Mouse (Mus musculus) brain, embryonic 18.5 days (tissue): ENCODE results near the gene Rcn2.

ENCODE experiments used
- DNase-seq: peaks from one replicate; pipeline ENCODE4 v3.0.0-alpha.2; 2012; ENCODE audit warnings: low read depth, low spot score

Gene Rcn2

DNA sequence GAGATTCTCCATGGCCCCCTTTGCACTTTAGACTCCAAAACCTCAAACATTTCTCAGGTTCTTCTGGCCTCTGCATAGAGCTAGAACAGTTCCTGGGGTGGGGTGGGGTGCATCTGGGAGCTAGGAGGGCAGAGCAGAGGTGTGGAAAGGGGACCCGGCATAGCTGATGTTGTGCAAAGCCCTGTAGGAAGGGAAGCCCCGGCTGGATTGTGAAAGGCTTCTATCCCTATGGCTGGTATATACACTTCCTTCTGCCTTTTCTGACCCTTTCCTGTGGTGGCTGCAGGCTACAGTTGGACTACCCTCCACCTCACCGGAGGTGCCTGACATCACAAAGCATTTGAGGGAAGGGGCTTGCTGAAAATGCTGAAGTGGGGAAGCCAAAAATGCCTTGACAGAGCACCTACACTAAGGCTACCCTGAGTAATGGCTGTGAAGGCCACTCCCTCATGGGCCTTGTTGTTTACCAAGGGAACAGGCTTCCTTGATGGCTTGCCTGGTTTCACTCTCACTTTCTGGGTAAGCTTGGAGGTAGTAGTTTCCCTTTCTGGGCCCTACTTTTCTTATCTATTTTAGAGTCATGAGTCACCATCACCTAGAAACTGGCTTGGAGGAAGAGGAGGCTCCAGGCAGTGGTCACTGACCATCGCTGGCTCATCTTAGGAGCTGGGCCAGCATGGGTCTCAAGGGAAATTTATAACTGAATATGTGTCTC, 56.1 kb downstream of the Rcn2 start:
- DNase-seq: no peak

DNA sequence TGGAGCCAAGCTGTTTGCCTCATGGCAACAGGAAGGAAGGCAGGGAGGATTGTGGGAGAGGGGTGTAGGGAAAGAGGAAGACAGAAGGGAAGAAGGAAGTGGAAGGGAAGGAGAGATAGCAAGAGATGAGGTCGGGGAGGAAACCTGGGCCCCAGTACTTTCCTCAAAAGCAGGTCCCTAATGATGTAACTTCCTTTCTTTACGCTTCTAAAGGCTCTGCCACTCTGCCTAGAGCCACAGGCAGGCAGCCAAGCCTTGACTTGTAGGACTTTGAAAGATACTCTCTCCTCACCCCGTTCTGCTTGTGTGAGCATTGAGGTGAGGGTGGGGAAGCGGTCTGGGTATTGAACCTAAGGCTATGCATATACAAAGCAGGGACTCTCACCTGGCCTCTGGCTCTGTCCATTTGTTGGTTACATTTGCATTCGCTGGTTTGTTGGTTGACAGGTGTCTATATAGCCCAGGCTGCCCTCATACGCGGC, 58.4 kb downstream of the Rcn2 start:
- DNase-seq: no peak

DNA sequence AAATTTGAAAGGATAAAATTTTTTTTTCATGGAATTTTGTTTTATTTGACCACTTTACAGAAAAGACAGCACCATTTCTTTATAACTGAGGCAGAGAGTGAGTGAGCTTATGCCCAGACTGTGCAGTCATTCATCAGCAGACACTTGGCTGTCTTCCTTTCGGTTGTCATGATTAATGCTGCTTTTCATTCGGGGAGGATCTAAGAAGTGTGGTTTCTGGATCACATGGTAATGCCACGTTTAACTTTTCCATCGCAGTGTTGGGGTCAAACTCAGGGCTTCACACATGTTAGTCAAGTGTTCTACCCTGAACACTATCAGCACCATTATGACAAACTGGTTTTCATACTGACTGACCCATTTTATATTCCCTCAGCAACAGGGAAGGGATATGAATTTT, 59.4 kb downstream of the Rcn2 start:
- no peak for DNase-seq

DNA sequence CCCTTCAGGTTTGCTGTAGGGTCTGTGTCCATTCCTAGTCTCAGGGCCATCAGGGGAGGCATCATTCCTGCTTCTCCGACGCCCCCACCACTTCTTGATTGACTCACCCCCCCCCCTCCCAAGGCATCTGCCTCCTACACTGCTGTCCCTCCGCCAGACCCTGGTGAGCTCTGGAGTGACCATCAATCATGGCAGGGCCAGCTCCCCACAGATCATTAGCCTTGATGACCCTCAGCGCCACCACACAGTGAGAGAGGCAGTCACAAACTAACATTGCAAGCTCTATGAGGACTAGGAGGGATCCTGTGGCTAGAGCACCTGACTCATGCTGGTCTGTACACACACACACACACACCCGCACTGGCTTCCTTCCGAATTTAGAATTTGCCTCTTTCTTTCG, 63.3 kb downstream of the Rcn2 start:
- DNase-seq: no peak

DNA sequence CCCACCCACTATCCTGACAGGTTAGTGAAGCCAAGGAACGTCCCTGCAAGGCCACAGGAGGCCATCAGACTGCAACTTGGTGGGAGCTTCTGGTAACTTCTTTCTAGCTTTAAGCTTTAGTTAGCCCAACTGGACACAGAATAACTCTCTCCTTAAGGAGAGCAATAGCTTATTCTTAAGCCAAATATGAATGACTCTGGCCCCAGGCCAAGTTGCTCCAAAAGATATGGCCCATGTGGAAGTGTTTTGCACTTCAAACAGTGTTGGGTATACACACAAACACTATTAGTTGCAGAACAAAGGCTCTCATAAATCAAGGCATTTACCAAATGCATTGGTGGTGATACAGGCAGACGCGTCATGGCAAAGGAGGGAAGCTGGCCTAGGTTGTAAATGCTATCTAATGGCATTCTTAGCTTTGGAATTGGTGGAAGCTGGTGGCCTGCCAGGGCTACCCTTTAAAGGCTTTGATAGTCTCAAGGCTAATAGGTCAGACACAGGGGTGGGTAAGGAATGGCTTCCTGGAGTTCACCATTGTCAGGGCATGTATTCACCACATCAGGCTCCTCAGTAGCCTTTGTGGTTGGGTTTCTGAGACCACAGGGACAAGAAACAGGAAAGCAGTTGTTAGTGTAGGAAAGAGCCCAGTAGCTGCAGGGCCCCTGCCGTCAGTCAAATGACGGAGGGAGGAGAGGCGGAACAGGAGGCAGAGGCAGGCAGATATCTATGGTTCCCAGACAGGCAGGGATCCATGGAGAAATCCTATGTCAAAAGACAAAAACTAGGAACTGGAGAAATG, 64.8 kb downstream of the Rcn2 start:
- DNase-seq: no peak

DNA sequence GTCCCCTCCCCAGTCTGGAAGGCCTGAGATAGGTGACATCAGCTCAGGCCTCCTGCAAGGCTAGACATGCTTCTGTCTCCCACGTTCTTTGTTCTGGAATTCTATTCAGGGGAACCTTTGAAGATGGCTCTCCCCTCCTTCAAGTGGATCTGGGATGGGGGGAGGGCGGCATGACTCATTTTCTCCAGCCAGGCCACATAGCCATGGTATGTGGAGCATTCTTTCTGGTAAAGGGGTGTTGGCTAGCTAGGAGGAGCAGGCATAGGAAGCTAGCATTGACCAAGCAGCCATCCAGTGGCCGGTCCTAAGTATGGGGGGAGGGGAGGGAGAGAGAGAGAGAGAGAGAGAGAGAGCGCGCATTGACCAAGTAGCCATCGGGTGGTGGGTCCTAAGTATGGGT, 65.9 kb downstream of the Rcn2 start:
- DNase-seq: no peak

DNA sequence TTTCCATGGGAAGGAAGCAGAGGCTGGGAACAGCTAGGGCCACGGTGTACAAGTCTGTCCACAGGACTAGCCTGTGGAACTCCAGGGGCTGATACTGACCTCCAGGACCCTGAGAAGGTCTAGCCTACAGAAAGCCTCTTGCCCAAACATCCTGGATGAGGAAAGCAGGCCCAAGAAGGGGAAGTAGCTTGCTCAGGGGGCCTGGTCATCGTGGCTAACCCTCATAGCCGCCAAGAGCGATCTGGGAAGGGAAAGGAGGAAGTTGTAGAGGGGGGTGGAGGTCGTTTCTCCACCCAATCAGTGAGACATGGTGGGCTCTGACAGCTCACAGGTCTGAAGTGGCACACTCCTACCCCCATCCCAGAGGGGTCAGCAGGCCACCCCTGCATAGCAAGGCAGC, 66.5 kb downstream of the Rcn2 start:
- no peak for DNase-seq
